Mouse (Mus musculus) liver, embryonic 16.5 days (tissue): ENCODE measurements around the gene Gm20715. TPM values are rescaled to one million over a fixed set of nuclear protein-coding genes. Genes with fewer than 3 reads are reported as not detected.
"Not testable (repeated sequence)": the region's sequence is repeated elsewhere in the genome, so short reads cannot be mapped to it uniquely, and the experiment has no call there.

Source experiments
- ATAC-seq: fragments of 200-750 bp; cut with Nextera tagmentation; 2 replicates; pipeline ENCODE4 v1.8.0; 2017; ENCODE audit warnings: low read depth, mild to moderate bottlenecking, moderate number of reproducible peaks, moderate library complexity
- H3K27ac ChIP-seq: fragments of 300-500 bp; sonication (generic); 2 replicates; pipeline ENCODE4 v1.5.1; 2014; ENCODE audit warnings: mild to moderate bottlenecking, low read length
- H3K27me3 ChIP-seq: fragments of 300-500 bp; sonication (generic); 2 replicates; pipeline ENCODE4 v1.6.1; 2014; ENCODE audit warnings: low read depth, low read length, mixed read lengths; ENCODE audit not compliant: control insufficient read depth, insufficient read depth
- H3K36me3 ChIP-seq: fragments of 300-500 bp; sonication (generic); 2 replicates; pipeline ENCODE4 v1.6.1; 2014; ENCODE audit warnings: mild to moderate bottlenecking; ENCODE audit not compliant: control insufficient read depth, insufficient read depth
- H3K4me1 ChIP-seq: fragments of 300-500 bp; sonication (generic); 2 replicates; pipeline ENCODE4 v1.6.1; 2014; ENCODE audit warnings: low read depth, low read length, mixed read lengths; ENCODE audit not compliant: control insufficient read depth
- H3K4me2 ChIP-seq: fragments of 300-500 bp; sonication (generic); 2 replicates; pipeline ENCODE4 v1.6.1; 2014; ENCODE audit warnings: low read depth, low read length, mixed read lengths
- H3K4me3 ChIP-seq: fragments of 300-500 bp; sonication (generic); 2 replicates; pipeline ENCODE4 v1.5.1; 2014; ENCODE audit warnings: low read depth, mild to moderate bottlenecking, low read length
- H3K9ac ChIP-seq: fragments of 300-500 bp; sonication (generic); 2 replicates; pipeline ENCODE4 v1.6.1; 2014; ENCODE audit warnings: low read depth, low read length
- H3K9me3 ChIP-seq: fragments of 300-500 bp; sonication (generic); replicated peaks from 2 replicates; pipeline ENCODE4 v1.6.1; 2016; ENCODE audit warnings: low read length; ENCODE audit not compliant: control insufficient read depth
- WGBS: fragments of 180-500 bp; shearing (Covaris S2); extraction: QIAGEN DNeasy Blood & Tissue Kit; methylation state at CpG from one replicate; pipeline ENCODE4 v1.1.7; 2014; ENCODE audit not compliant: insufficient replicate concordance; 5-methylcytosine and 5-hydroxymethylcytosine counted together
- polyA plus RNA-seq: library from polyadenylated mRNA; unstranded; fragments of >200 nt; fragmentation: Nextera tagmentation; extraction: Ambion mirVana; gene quantifications from 2 replicates; pipeline ENCODE4 v1.2.1, GENCODE M21; 2015

Gene Gm20715
- polyA plus RNA-seq, 1 experiment from 2014 or later = not detected

GRCm38 (mm10) chr7:6456399-6456798 is 46.3 kb downstream of the Gm20715 start:
- 22% methylated on average over 3 of the region's 3 CpGs for WGBS
- ATAC-seq = no peak
- H3K27ac ChIP-seq = no peak overlapping the region
- no peaks in the 10 kb centered on the region for H3K36me3 ChIP-seq
- H3K9me3 ChIP-seq = no peaks in the 10 kb centered on the region
- no peak overlapping the region for H3K4me2 ChIP-seq
- no peaks in the 10 kb centered on the region for H3K27me3 ChIP-seq
- no peak overlapping the region for H3K4me3 ChIP-seq
- no peak overlapping the region for H3K9ac ChIP-seq
- no peaks in the 10 kb centered on the region for H3K4me1 ChIP-seq

- Histone ChIP-seq H3K4me2 (no peak within 1 kb of the TSS), H3K4me1 (no peaks in the 10 kb centered on the region), H3K27me3 (no peaks in the 10 kb centered on the region), H3K9me3 (no peaks in the 10 kb centered on the region), H3K36me3 (no peaks in the 10 kb centered on the region), H3K9ac (no peak within 1 kb of the TSS), H3K4me3 (no peak within 1 kb of the TSS), H3K27ac (no peak within 1 kb of the TSS)
- no peak for ATAC-seq
Measured at GRCm38 (mm10) chr7:6466951-6467350, 56.9 kb downstream of the Gm20715 start, which contains the start of gene Olfr1346. Gene Olfr1346 (plus strand): TSS chr7:6467101.

GRCm38 (mm10) chr7:6477633-6478032 is 67.6 kb downstream of the Gm20715 start:
- not testable (repeated sequence) for ATAC-seq, H3K4me1 ChIP-seq, H3K9ac ChIP-seq, H3K27me3 ChIP-seq, H3K36me3 ChIP-seq, H3K9me3 ChIP-seq, H3K4me2 ChIP-seq, H3K27ac ChIP-seq, H3K4me3 ChIP-seq
- WGBS = 38% methylated on average over 2 of the region's 2 CpGs

- Histone ChIP-seq H3K4me3 (no peak within 1 kb of the TSS), H3K27ac (no peak within 1 kb of the TSS), H3K9ac (no peak within 1 kb of the TSS), H3K9me3 (no peaks in the 10 kb centered on the region), H3K4me1 (no peaks in the 10 kb centered on the region), H3K36me3 (no peaks in the 10 kb centered on the region), H3K27me3 (no peaks in the 10 kb centered on the region), H3K4me2 (no peak within 1 kb of the TSS)
- ATAC-seq = no peak
- WGBS = 8% methylated on average over 2 of the region's 2 CpGs
Measured at GRCm38 (mm10) chr7:6486841-6487240, 76.8 kb downstream of the Gm20715 start, which contains the start of gene Olfr5. Gene Olfr5 (minus strand): TSS chr7:6486941.

Other genes starting within 250 kb of the Gm20715 start
- 16.1 and 16.6 TPM in 2 replicates for gene Zfp444, start 238.1 kb upstream of the Gm20715 start, polyA plus RNA-seq
- gene Galp, start 213.2 kb upstream of the Gm20715 start, polyA plus RNA-seq = not detected in 2 replicates
- not detected in 2 replicates for gene Zscan5b, start 188.0 kb upstream of the Gm20715 start, polyA plus RNA-seq
- gene Epp13, start 157.6 kb upstream of the Gm20715 start, polyA plus RNA-seq = not detected in 2 replicates
- gene Zfp667, start 123.7 kb upstream of the Gm20715 start, polyA plus RNA-seq = 3.6 and 4.4 TPM in 2 replicates
- gene Zfp583, start 79.0 kb upstream of the Gm20715 start, polyA plus RNA-seq = 0.45 and 0.89 TPM in 2 replicates
- gene Gm3854, start 66.5 kb upstream of the Gm20715 start, polyA plus RNA-seq = 0.11 and 0.13 TPM in 2 replicates
- 0.84 TPM in 2 replicates for gene Zfp78, start 47.0 kb upstream of the Gm20715 start, polyA plus RNA-seq
- gene Zfp28, start 27.0 kb upstream of the Gm20715 start, polyA plus RNA-seq = 1.2 and 1.3 TPM in 2 replicates
- gene Smim17, start 11.6 kb upstream of the Gm20715 start, polyA plus RNA-seq = not detected in 2 replicates
- not detected in 2 replicates for gene Olfr1344, start 28.4 kb downstream of the Gm20715 start, polyA plus RNA-seq
- not detected in 2 replicates for gene Olfr1336, start 45.9 kb downstream of the Gm20715 start, polyA plus RNA-seq
- gene Olfr1346, start 56.8 kb downstream of the Gm20715 start, polyA plus RNA-seq = not detected in 2 replicates
- gene Olfr5, start 76.7 kb downstream of the Gm20715 start, polyA plus RNA-seq = not detected in 2 replicates
- not detected in 2 replicates for gene Olfr1347, start 89.5 kb downstream of the Gm20715 start, polyA plus RNA-seq
- gene Olfr1348, start 98.5 kb downstream of the Gm20715 start, polyA plus RNA-seq = not detected in 2 replicates
- gene Olfr1349, start 112.7 kb downstream of the Gm20715 start, polyA plus RNA-seq = not detected in 2 replicates
- not detected in 2 replicates for gene Olfr1350, start 154.6 kb downstream of the Gm20715 start, polyA plus RNA-seq